Mouse (Mus musculus) hindbrain, embryonic 16.5 days (tissue): ENCODE measurements around the gene Gm40193. TPM values are rescaled to one million over a fixed set of nuclear protein-coding genes. Genes with fewer than 3 reads are reported as not detected.

Source experiments
- ATAC-seq: fragments of 200-750 bp; cut with Nextera tagmentation; 2 replicates; pipeline ENCODE4 v1.8.0; 2017; ENCODE audit warnings: moderate TSS enrichment, moderate library complexity
- H3K27ac ChIP-seq: fragments of 300-500 bp; sonication (generic); 2 replicates; pipeline ENCODE4 v1.5.1; 2014; ENCODE audit warnings: low read depth, mild to moderate bottlenecking, control low read depth, low read length, moderate library complexity
- H3K27me3 ChIP-seq: fragments of 300-500 bp; sonication (generic); replicated peaks from 2 replicates; pipeline ENCODE4 v1.6.1; 2014; ENCODE audit warnings: low read length; ENCODE audit not compliant: control insufficient read depth, insufficient read depth
- H3K36me3 ChIP-seq: fragments of 300-500 bp; sonication (generic); 2 replicates; pipeline ENCODE4 v1.6.1; 2014; ENCODE audit warnings: mild to moderate bottlenecking, low read length, moderate library complexity, mixed read lengths; ENCODE audit not compliant: control insufficient read depth, insufficient read depth
- H3K4me1 ChIP-seq: fragments of 300-500 bp; sonication (generic); 2 replicates; pipeline ENCODE4 v1.6.1; 2014; ENCODE audit warnings: low read depth, low read length; ENCODE audit not compliant: control insufficient read depth, insufficient read depth
- H3K4me2 ChIP-seq: fragments of 300-500 bp; sonication (generic); 2 replicates; pipeline ENCODE4 v1.6.1; 2014; ENCODE audit warnings: mild to moderate bottlenecking, low read length, control low read depth, moderate library complexity
- H3K4me3 ChIP-seq: fragments of 300-500 bp; sonication (generic); 2 replicates; pipeline ENCODE4 v1.5.1; 2014; ENCODE audit warnings: mild to moderate bottlenecking, low read length, control low read depth, moderate library complexity
- H3K9ac ChIP-seq: fragments of 300-500 bp; sonication (generic); 2 replicates; pipeline ENCODE4 v1.6.1; 2014; ENCODE audit warnings: low read depth, mild to moderate bottlenecking, control low read depth, low read length, moderate library complexity
- H3K9me3 ChIP-seq: fragments of 300-500 bp; sonication (generic); 2 replicates; pipeline ENCODE4 v1.6.1; 2014; ENCODE audit warnings: mild to moderate bottlenecking, low read length, moderate library complexity; ENCODE audit not compliant: control insufficient read depth
- WGBS: fragments of 180-500 bp; shearing (Covaris S2); extraction: QIAGEN DNeasy Blood & Tissue Kit; methylation state at CpG from one replicate; pipeline ENCODE4 v1.1.7; 2014; 5-methylcytosine and 5-hydroxymethylcytosine counted together
- polyA plus RNA-seq: library from polyadenylated mRNA; unstranded; fragments of >200 nt; fragmentation: Nextera tagmentation; extraction: Ambion mirVana; gene quantifications from 2 replicates; pipeline ENCODE4 v1.2.1, GENCODE M21; 2015

Gm40193 gene
- polyA plus RNA-seq, 1 experiment from 2014 or later: not detected

GRCm38 (mm10) chr11:70504970-70505369 is 27.8 kb downstream of the Gm40193 start, which contains the start of gene Tm4sf5:
Tm4sf5 (plus strand) TSS chr11:70505244.
- no peak for ATAC-seq
- H3K9ac ChIP-seq: no peak within 1 kb of the TSS

GRCm38 (mm10) chr11:70502018-70502417 is 30.7 kb downstream of the Gm40193 start:
- Histone ChIP-seq H3K4me2 (no peak overlapping the region), H3K27ac (no peak overlapping the region), H3K9ac (no peak overlapping the region), H3K36me3 (no peaks in the 10 kb centered on the region), H3K9me3 (no peaks in the 10 kb centered on the region), H3K4me1 (no peaks in the 10 kb centered on the region), H3K27me3 (no peaks in the 10 kb centered on the region), H3K4me3 (no peak overlapping the region)
- ATAC-seq: no peak
- 77% methylated on average over 3 of the region's 3 CpGs for WGBS

More at GRCm38 (mm10) chr11:70504970-70505369, 27.8 kb downstream of the Gm40193 start, which contains the start of gene Tm4sf5:
- Histone ChIP-seq H3K27ac (no peak within 1 kb of the TSS), H3K9me3 (no peaks in the 10 kb centered on the region), H3K4me2 (no peak within 1 kb of the TSS), H3K4me1 (peaks cover 3% of the 10 kb centered on the region), H3K4me3 (no peak within 1 kb of the TSS), H3K36me3 (no peaks in the 10 kb centered on the region), H3K27me3 (0 out of 2 replicates have a peak, but pooled peaks cover 2% of the 10 kb centered on the region)
- 87% methylated on average over 9 of the region's 9 CpGs for WGBS

GRCm38 (mm10) chr11:70500476-70500812 is 32.3 kb downstream of the Gm40193 start:
- Histone ChIP-seq H3K36me3 (no peaks in the 10 kb centered on the region), H3K4me2 (no peak overlapping the region), H3K4me3 (no peak overlapping the region), H3K27ac (no peak overlapping the region), H3K4me1 (no peaks in the 10 kb centered on the region), H3K9me3 (no peaks in the 10 kb centered on the region), H3K9ac (no peak overlapping the region), H3K27me3 (no peaks in the 10 kb centered on the region)
- no peak for ATAC-seq
- WGBS: 95% methylated on average over 1 of the region's 1 CpGs

GRCm38 (mm10) chr11:70499566-70500475 is 32.9 kb downstream of the Gm40193 start:
- ATAC-seq: no peak
- H3K4me1 ChIP-seq: no peaks in the 10 kb centered on the region
- H3K27ac ChIP-seq: no peak overlapping the region
- H3K9me3 ChIP-seq: no peaks in the 10 kb centered on the region
- 74% methylated on average over 14 of the region's 14 CpGs for WGBS
- H3K4me2 ChIP-seq: no peak overlapping the region
- no peaks in the 10 kb centered on the region for H3K27me3 ChIP-seq
- H3K4me3 ChIP-seq: no peak overlapping the region
- H3K9ac ChIP-seq: no peak overlapping the region
- no peaks in the 10 kb centered on the region for H3K36me3 ChIP-seq

DNA sequence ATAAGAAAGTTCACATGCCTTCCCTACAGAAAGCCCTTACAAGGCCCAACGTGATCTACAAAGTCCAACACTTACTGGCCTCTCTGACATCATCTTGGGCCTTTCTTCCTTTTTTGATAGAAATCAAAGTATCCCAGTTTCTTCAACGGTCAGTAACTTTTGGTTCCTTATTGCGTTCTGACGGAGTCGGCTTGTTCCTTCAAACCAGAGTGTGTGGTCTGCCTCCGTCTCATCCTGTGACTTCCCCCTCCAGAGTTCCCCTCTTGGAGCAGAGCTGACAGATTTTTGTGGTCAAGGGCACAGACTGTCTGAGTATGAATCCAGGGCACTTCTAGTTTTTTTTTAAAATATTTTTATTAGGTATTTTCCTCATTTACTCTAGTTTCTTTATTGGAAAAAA is 43.1 kb downstream of the Gm40193 start:
- ATAC-seq: no peak
- Histone ChIP-seq H3K4me2 (no peak overlapping the region), H3K9ac (no peak overlapping the region), H3K36me3 (no peaks in the 10 kb centered on the region), H3K4me3 (no peak overlapping the region), H3K27ac (no peak overlapping the region), H3K27me3 (no peaks in the 10 kb centered on the region), H3K4me1 (no peaks in the 10 kb centered on the region), H3K9me3 (no peaks in the 10 kb centered on the region)
- WGBS: 89% methylated on average over 6 of the region's 6 CpGs

GRCm38 (mm10) chr11:70489138-70489537 is 43.6 kb downstream of the Gm40193 start:
- Histone ChIP-seq H3K9ac (no peak overlapping the region), H3K27ac (no peak overlapping the region), H3K4me3 (no peak overlapping the region), H3K9me3 (no peaks in the 10 kb centered on the region), H3K4me2 (no peak overlapping the region), H3K4me1 (no peaks in the 10 kb centered on the region), H3K27me3 (no peaks in the 10 kb centered on the region), H3K36me3 (no peaks in the 10 kb centered on the region)
- no peak for ATAC-seq
- WGBS: 82% methylated on average over 3 of the region's 3 CpGs

DNA sequence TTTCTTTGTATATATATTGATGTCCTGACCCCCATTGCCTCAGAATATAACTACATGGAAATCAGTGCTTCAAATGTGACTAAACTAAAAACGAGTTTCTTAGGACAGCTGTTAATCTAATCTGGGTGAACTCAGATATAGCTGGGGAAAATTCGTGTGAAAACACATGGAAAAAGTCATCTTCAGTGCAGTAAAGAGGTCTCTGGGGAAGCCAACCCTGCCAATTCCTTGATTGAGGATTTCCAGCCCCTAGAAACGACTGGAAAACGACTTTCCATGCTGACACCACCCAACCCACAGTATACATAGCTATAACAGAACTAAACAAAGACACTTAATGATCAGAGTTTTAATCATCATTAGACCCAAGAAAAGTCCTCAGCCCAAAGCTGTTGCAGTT is 44.9 kb downstream of the Gm40193 start:
- no peaks in the 10 kb centered on the region for H3K27me3 ChIP-seq
- no peak overlapping the region for H3K27ac ChIP-seq
- no peaks in the 10 kb centered on the region for H3K36me3 ChIP-seq
- no peaks in the 10 kb centered on the region for H3K4me1 ChIP-seq
- H3K9ac ChIP-seq: no peak overlapping the region
- H3K4me3 ChIP-seq: no peak overlapping the region
- 43% methylated on average over 4 of the region's 4 CpGs for WGBS
- no peak overlapping the region for H3K4me2 ChIP-seq
- no peak for ATAC-seq
- H3K9me3 ChIP-seq: no peaks in the 10 kb centered on the region

- Histone ChIP-seq H3K27ac (no peak overlapping the region), H3K9ac (no peak overlapping the region), H3K36me3 (no peaks in the 10 kb centered on the region), H3K4me3 (no peak overlapping the region), H3K9me3 (no peaks in the 10 kb centered on the region), H3K4me1 (no peaks in the 10 kb centered on the region), H3K4me2 (no peak overlapping the region), H3K27me3 (no peaks in the 10 kb centered on the region)
- no peak for ATAC-seq
- 60% methylated on average over 2 of the region's 2 CpGs for WGBS
Observed at GRCm38 (mm10) chr11:70485498-70485897, 47.2 kb downstream of the Gm40193 start.
